Comparison of ENCODE assay signal across 16 mouse cellular contexts in the genomic region with DNA sequence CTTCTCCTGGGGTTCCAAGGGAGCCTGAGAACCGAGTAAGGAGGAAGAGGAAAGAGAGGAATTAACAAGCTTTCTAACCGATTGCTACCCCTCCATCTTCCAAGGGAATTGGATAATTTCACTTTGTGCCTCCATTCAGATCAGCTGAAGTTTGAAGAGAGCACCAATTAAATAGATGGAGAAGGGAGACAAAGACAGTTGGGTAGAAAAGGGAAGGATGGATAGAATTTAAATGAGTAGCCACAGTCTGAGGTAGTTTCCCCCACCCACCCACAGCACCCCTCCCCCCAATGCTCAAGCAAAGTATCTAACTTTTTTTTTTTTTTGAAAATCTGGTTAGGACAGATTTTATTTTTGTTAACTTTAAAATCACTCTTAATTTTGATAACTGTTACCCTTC.
DNase-seq lines count a peak whose midpoint lies in the region; ATAC-seq and TF ChIP-seq lines count a peak whose summit lies in the region.
"Had no signal": no experiment of that assay in that cellular context is flagged by ENCODE, and none has a peak within 500 bp of the region (broad histone marks: within the 10 kb centered on the region; RNA-seq: fewer than 3 reads in every experiment).

No protein-coding gene starts in this region.

- no peak for TF ChIP-seq CTCF in midbrain, postnatal 0 days (IDR thresholded peaks at IDR 0.05)

- H3K4me1 ChIP-seq in forebrain, embryonic 10.5 days: peaks cover 9% of the 10 kb centered on the region; the same call in 1 of the 2 replicates
- H3K4me1 ChIP-seq in forebrain, embryonic 13.5 days: no peaks in the 10 kb centered on the region
- H3K4me1 ChIP-seq in forebrain, embryonic 12.5 days: 0 out of 2 replicates have a peak, but pooled peaks cover 2% of the 10 kb centered on the region
- H3K4me1 ChIP-seq in forebrain, embryonic 16.5 days (replicated peaks; ENCODE audit: control insufficient read depth, insufficient read depth, low read length): no peaks in the 10 kb centered on the region
- no peaks in the 10 kb centered on the region for H3K4me1 ChIP-seq in midbrain, postnatal 0 days (ENCODE audit: insufficient read depth, low read length)
- H3K4me1 ChIP-seq in midbrain, embryonic 16.5 days (ENCODE audit: control insufficient read depth, insufficient read depth, low read length): no peaks in the 10 kb centered on the region
- H3K4me1 ChIP-seq: embryonic facial prominence, embryonic 13.5 days had no signal

- ATAC-seq in forebrain, embryonic 13.5 days: no peak
- peak; percentile 57; the same call in 1 of the 2 replicates for ATAC-seq in forebrain, embryonic 12.5 days (ENCODE audit: low FRiP score)
- ATAC-seq in forebrain, embryonic 16.5 days: no peak
- ATAC-seq in midbrain, postnatal 0 days (ENCODE audit: low FRiP score): no peak
- ATAC-seq in midbrain, embryonic 16.5 days: no peak
- no peak for ATAC-seq in granulocyte monocyte progenitor cell, adult 5-6 weeks (replicated peaks; ENCODE audit: poor library complexity, severe bottlenecking)

- no peak for DNase-seq in forebrain, embryonic 10.5 days (ENCODE audit: extremely low spot score, low spot score)
- DNase-seq in midbrain, postnatal 0 days (ENCODE audit: low spot score): peak; percentile 5
- DNase-seq: adrenal gland, adult 2 months; adrenal gland, postnatal 10 days; adrenal gland, postnatal 25 days; cerebellum, adult 11-12 months; cerebellum, adult 2 months; cerebellum, adult 9-10 months; cerebellum, postnatal 10 days; cerebellum, postnatal 25 days had no signal

- H3K4me3 ChIP-seq in forebrain, embryonic 10.5 days: no peak overlapping the region
- no peak overlapping the region for H3K4me3 ChIP-seq in forebrain, embryonic 13.5 days
- H3K4me3 ChIP-seq in forebrain, embryonic 12.5 days (replicated peaks): no peak overlapping the region
- H3K4me3 ChIP-seq in forebrain, embryonic 16.5 days (replicated peaks; ENCODE audit: low read length): no peak overlapping the region
- H3K4me3 ChIP-seq in midbrain, postnatal 0 days (ENCODE audit: low read depth, low read length): no peak overlapping the region
- no peak overlapping the region for H3K4me3 ChIP-seq in midbrain, embryonic 16.5 days (ENCODE audit: low read depth, low read length)
- H3K4me3 ChIP-seq: embryonic facial prominence, embryonic 13.5 days had no signal

- 0 out of 2 replicates have a peak, but pooled peaks cover 3% of the 10 kb centered on the region for H3K36me3 ChIP-seq in forebrain, embryonic 10.5 days (replicated peaks)
- no peaks in the 10 kb centered on the region for H3K36me3 ChIP-seq in forebrain, embryonic 13.5 days (ENCODE audit: poor library complexity, severe bottlenecking)
- H3K36me3 ChIP-seq in forebrain, embryonic 12.5 days (replicated peaks): no peaks in the 10 kb centered on the region
- no peaks in the 10 kb centered on the region for H3K36me3 ChIP-seq in forebrain, embryonic 16.5 days (ENCODE audit: control insufficient read depth, insufficient read depth)
- no peaks in the 10 kb centered on the region for H3K36me3 ChIP-seq in midbrain, postnatal 0 days (ENCODE audit: insufficient read depth, low read length)
- H3K36me3 ChIP-seq in midbrain, embryonic 16.5 days (ENCODE audit: control insufficient read depth, insufficient read depth, low read length): no peaks in the 10 kb centered on the region
- H3K36me3 ChIP-seq: embryonic facial prominence, embryonic 13.5 days had no signal

- WGBS in forebrain, embryonic 10.5 days: 20% methylated on average over 2 of the region's 2 CpGs
- 3% methylated on average over 2 of the region's 2 CpGs for WGBS in forebrain, embryonic 13.5 days
- WGBS in forebrain, embryonic 12.5 days: 9% methylated on average over 2 of the region's 2 CpGs
- 2% methylated on average over 2 of the region's 2 CpGs for WGBS in forebrain, embryonic 16.5 days
- WGBS in midbrain, postnatal 0 days: 23% methylated on average over 2 of the region's 2 CpGs
- 21% methylated on average over 2 of the region's 2 CpGs for WGBS in midbrain, embryonic 16.5 days

- H3K9ac ChIP-seq in forebrain, embryonic 13.5 days: no peak overlapping the region
- H3K9ac ChIP-seq in forebrain, embryonic 12.5 days: no peak overlapping the region
- H3K9ac ChIP-seq in forebrain, embryonic 16.5 days (replicated peaks; ENCODE audit: low read depth, low read length): no peak overlapping the region
- no peak overlapping the region for H3K9ac ChIP-seq in midbrain, postnatal 0 days (replicated peaks; ENCODE audit: low read length, poor library complexity, severe bottlenecking)
- H3K9ac ChIP-seq in midbrain, embryonic 16.5 days (ENCODE audit: low read depth, low read length): no peak overlapping the region
- H3K9ac ChIP-seq: embryonic facial prominence, embryonic 13.5 days had no signal

- H3K27ac ChIP-seq in forebrain, embryonic 10.5 days: 0 out of 2 replicates have a peak overlapping the region, but pooled peaks have one; percentile 9
- H3K27ac ChIP-seq in forebrain, embryonic 13.5 days: no peak overlapping the region
- no peak overlapping the region for H3K27ac ChIP-seq in forebrain, embryonic 12.5 days
- H3K27ac ChIP-seq in forebrain, embryonic 16.5 days (ENCODE audit: low read length): no peak overlapping the region
- H3K27ac ChIP-seq in midbrain, postnatal 0 days (ENCODE audit: low read depth, low read length): no peak overlapping the region
- no peak overlapping the region for H3K27ac ChIP-seq in midbrain, embryonic 16.5 days (ENCODE audit: low read length)
- H3K27ac ChIP-seq: embryonic facial prominence, embryonic 13.5 days had no signal

- H3K9me3 ChIP-seq in forebrain, embryonic 10.5 days: peaks cover 5% of the 10 kb centered on the region; the same call in 1 of the 2 replicates
- no peaks in the 10 kb centered on the region for H3K9me3 ChIP-seq in forebrain, embryonic 13.5 days (replicated peaks)
- no peaks in the 10 kb centered on the region; the same call in 1 of the 2 replicates for H3K9me3 ChIP-seq in forebrain, embryonic 12.5 days
- H3K9me3 ChIP-seq in forebrain, embryonic 16.5 days (ENCODE audit: control insufficient read depth, low read length): no peaks in the 10 kb centered on the region
- no peaks in the 10 kb centered on the region for H3K9me3 ChIP-seq in midbrain, postnatal 0 days (ENCODE audit: low read length)
- H3K9me3 ChIP-seq in midbrain, embryonic 16.5 days (replicated peaks; ENCODE audit: control insufficient read depth, low read length, poor library complexity, severe bottlenecking): no peaks in the 10 kb centered on the region
- H3K9me3 ChIP-seq: embryonic facial prominence, embryonic 13.5 days had no signal

- H3K4me2 ChIP-seq in forebrain, embryonic 13.5 days: no peak overlapping the region
- no peak overlapping the region for H3K4me2 ChIP-seq in forebrain, embryonic 12.5 days
- no peak overlapping the region for H3K4me2 ChIP-seq in forebrain, embryonic 16.5 days (ENCODE audit: low read length)
- no peak overlapping the region for H3K4me2 ChIP-seq in midbrain, postnatal 0 days (ENCODE audit: low read depth, low read length, poor library complexity, severe bottlenecking)
- no peak overlapping the region for H3K4me2 ChIP-seq in midbrain, embryonic 16.5 days (ENCODE audit: low read length)
- H3K4me2 ChIP-seq: embryonic facial prominence, embryonic 13.5 days had no signal

- H3K27me3 ChIP-seq in forebrain, embryonic 10.5 days (ENCODE audit: poor library complexity, severe bottlenecking): no peaks in the 10 kb centered on the region
- no peaks in the 10 kb centered on the region for H3K27me3 ChIP-seq in forebrain, embryonic 13.5 days
- no peaks in the 10 kb centered on the region for H3K27me3 ChIP-seq in forebrain, embryonic 12.5 days
- H3K27me3 ChIP-seq in forebrain, embryonic 16.5 days (replicated peaks; ENCODE audit: control insufficient read depth, insufficient read depth, low read length): no peaks in the 10 kb centered on the region
- H3K27me3 ChIP-seq in midbrain, postnatal 0 days (ENCODE audit: insufficient read depth, low read length): no peaks in the 10 kb centered on the region
- H3K27me3 ChIP-seq in midbrain, embryonic 16.5 days (ENCODE audit: control insufficient read depth, insufficient read depth, low read depth, low read length): no peaks in the 10 kb centered on the region
- H3K27me3 ChIP-seq: embryonic facial prominence, embryonic 13.5 days had no signal
